Mouse (Mus musculus) heart, embryonic 14.5 days (tissue): ENCODE measurements at regions not wholly inside any gene's neighbourhood (a gene's known extent, or its start where the extent isn't known, plus 50 kb on each side); places are given as distances from the start of the nearest gene placed in this dataset.

Experiments
- ATAC-seq: fragments of 200-750 bp; cut with Nextera tagmentation; 2 replicates; pipeline ENCODE4 v1.8.0; 2017; ENCODE audit warnings: low read depth, moderate TSS enrichment; ENCODE audit not compliant: insufficient number of reproducible peaks, insufficient read depth, low FRiP score
- H3K27ac ChIP-seq, 2 experiments: fragments of 200-500 bp in 1 of 2; fragments of 300-500 bp in 1 of 2; sonication (generic) in 1 of 2; replicated peaks in 1 of 2; 2 replicates each; pipeline ENCODE4 v1.5.1; 2012 to 2014; ENCODE audit warnings: low read depth in 2 of 2, low read length in 2 of 2, control low read depth in 1 of 2, mild to moderate bottlenecking in 1 of 2, mixed read lengths in 1 of 2; ENCODE audit not compliant: control insufficient read depth in 1 of 2, insufficient read depth in 1 of 2
- H3K27me3 ChIP-seq: fragments of 300-500 bp; sonication (generic); 2 replicates; pipeline ENCODE4 v1.6.1; 2014; ENCODE audit warnings: mild to moderate bottlenecking, low read length, control low read depth; ENCODE audit not compliant: control insufficient read depth, insufficient read depth
- H3K36me3 ChIP-seq: fragments of 300-500 bp; sonication (generic); 2 replicates; pipeline ENCODE4 v1.6.1; 2014; ENCODE audit warnings: mild to moderate bottlenecking, control low read depth, low read length, mixed read lengths; ENCODE audit not compliant: control insufficient read depth, insufficient read depth
- H3K4me1 ChIP-seq, 2 experiments: fragments of 200-500 bp in 1 of 2; fragments of 300-500 bp in 1 of 2; sonication (generic) in 1 of 2; 2 replicates each; pipeline ENCODE4 v1.6.1; 2012 to 2014; ENCODE audit warnings: low read length in 2 of 2, control low read depth in 1 of 2, mixed read lengths in 1 of 2; ENCODE audit not compliant: control insufficient read depth in 2 of 2, insufficient read depth in 2 of 2
- H3K4me2 ChIP-seq: fragments of 300-500 bp; sonication (generic); 2 replicates; pipeline ENCODE4 v1.6.1; 2014; ENCODE audit warnings: mild to moderate bottlenecking, low read length
- H3K4me3 ChIP-seq, 2 experiments: fragments of 200-500 bp in 1 of 2; fragments of 300-500 bp in 1 of 2; sonication (generic) in 1 of 2; 2 replicates each; pipeline ENCODE4 v1.5.1; 2012 to 2014; ENCODE audit warnings: low read length in 2 of 2, mild to moderate bottlenecking in 2 of 2, control low read depth in 1 of 2, low read depth in 1 of 2, moderate library complexity in 1 of 2; ENCODE audit not compliant: control insufficient read depth in 1 of 2, insufficient read depth in 1 of 2
- H3K9ac ChIP-seq: fragments of 300-500 bp; sonication (generic); 2 replicates; pipeline ENCODE4 v1.6.1; 2014; ENCODE audit warnings: mild to moderate bottlenecking, low read length
- H3K9me3 ChIP-seq: fragments of 300-500 bp; sonication (generic); 2 replicates; pipeline ENCODE4 v1.6.1; 2016; ENCODE audit warnings: low read length, control low read depth; ENCODE audit not compliant: control insufficient read depth
- WGBS: fragments of 180-500 bp; shearing (Covaris S2); extraction: QIAGEN DNeasy Blood & Tissue Kit; methylation state at CpG from one replicate; pipeline ENCODE4 v1.1.7; 2014; 5-methylcytosine and 5-hydroxymethylcytosine counted together

DNA sequence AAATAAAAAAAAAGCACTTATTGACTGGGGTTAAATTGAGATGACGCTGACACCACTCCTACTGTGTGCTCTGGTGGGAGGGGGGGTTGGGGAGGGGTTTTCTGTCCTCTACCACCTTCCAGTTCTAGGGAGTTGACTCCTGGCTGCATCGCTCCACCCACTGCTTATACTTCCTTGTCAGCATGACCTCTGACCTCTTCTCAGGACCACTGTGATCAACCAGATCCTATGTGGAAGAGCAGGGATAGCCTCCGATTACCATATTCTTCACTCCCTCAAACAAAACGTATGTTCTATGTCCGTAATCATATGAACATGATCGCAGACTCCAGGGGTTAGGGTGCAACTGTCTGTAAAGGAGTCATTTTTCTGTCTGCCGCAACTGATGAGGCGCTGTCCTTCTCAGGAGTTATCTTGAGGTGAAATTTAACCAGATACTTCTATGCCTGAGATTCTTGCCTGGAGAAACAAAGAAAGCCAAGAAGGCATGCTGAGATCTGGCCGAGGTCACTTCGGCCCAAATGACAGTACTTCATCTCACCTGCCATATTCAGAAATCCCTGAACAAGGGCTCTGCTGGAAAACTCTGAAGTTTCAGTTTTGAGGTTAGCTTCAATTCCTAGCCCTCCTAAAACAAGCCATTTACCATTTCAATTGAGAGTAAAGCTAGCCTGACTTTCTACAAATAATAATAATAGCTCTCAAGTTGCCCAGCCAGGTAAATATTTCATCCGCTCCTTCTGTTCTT is 160.3 kb upstream of the Tll1 start:
- 80% methylated on average over 11 of the region's 11 CpGs for WGBS
- ATAC-seq, result no peak
- no peaks in the 10 kb centered on the region for H3K9me3 ChIP-seq
- no peak overlapping the region for H3K9ac ChIP-seq
- H3K4me1 ChIP-seq, result peaks cover 0 to 11% of the 10 kb centered on the region in 2 experiments; a peak in 2 of 4 replicates
- H3K4me2 ChIP-seq, result no peak overlapping the region
- H3K27me3 ChIP-seq, result no peaks in the 10 kb centered on the region
- H3K4me3 ChIP-seq, result no peak overlapping the region
- H3K27ac ChIP-seq, result no peak overlapping the region
- no peaks in the 10 kb centered on the region for H3K36me3 ChIP-seq

DNA sequence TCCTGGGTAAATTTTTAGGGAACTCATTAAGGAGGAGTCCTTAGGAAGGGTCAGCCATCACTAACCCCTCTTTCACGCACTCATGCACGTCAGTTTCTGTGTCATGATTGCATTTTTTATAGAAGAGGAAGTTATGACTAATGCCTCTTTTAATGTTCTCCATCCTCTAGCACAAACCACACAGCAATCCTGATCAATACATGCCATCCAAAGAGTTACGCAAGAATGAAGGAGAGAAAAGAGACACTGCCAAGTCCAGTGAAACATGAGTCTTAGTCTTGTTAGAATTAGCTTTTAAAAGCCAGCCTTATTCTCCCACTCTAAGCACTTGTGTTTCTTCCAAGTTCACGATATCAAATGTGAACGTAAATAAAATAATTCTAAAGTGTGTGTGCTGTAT is 151.0 kb upstream of the Tll1 start:
- Histone ChIP-seq H3K4me3 (no peak overlapping the region), H3K27ac (no peak overlapping the region), H3K36me3 (no peaks in the 10 kb centered on the region), H3K4me1 (no peaks in the 10 kb centered on the region), H3K4me2 (no peak overlapping the region), H3K9ac (no peak overlapping the region), H3K27me3 (no peaks in the 10 kb centered on the region), H3K9me3 (no peaks in the 10 kb centered on the region)
- no peak for ATAC-seq
- 89% methylated on average over 5 of the region's 5 CpGs for WGBS

DNA sequence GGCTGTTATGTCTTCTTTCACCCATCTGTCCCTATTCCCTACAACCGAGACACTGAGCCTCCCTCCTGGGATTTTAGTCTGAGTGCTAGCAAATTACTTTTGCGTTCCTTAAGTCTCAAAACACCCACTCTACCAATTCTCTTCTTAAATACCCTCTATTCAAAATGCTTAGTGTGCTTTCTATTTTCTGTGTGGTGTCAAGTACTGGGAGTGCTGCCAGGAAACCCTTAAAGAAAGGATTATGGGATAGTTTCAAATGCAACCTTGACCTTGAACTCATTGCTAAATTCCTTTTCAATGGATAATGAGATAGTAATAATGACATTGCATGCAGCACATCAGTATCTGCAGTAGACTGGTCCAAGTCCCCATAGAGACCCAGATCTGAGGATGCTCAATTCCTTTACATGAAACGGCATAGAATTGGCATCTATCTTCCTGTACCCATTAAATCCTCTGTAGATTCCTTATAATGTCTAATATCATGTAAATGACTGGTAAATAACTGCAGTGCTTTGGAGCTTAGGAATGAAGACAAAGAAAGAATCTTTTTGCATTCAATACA is 142.1 kb upstream of the Tll1 start:
- Histone ChIP-seq H3K4me1 (peaks cover 2 to 15% of the 10 kb centered on the region in 2 experiments), H3K9me3 (no peaks in the 10 kb centered on the region), H3K4me3 (no peak overlapping the region), H3K27ac (peak overlapping the region in 1 of 2 experiments; percentile 14; a peak in 1 of 4 replicates), H3K9ac (no peak overlapping the region), H3K4me2 (no peak overlapping the region), H3K36me3 (no peaks in the 10 kb centered on the region), H3K27me3 (no peaks in the 10 kb centered on the region)
- WGBS, result 66% methylated on average over 3 of the region's 3 CpGs
- ATAC-seq, result no peak

DNA sequence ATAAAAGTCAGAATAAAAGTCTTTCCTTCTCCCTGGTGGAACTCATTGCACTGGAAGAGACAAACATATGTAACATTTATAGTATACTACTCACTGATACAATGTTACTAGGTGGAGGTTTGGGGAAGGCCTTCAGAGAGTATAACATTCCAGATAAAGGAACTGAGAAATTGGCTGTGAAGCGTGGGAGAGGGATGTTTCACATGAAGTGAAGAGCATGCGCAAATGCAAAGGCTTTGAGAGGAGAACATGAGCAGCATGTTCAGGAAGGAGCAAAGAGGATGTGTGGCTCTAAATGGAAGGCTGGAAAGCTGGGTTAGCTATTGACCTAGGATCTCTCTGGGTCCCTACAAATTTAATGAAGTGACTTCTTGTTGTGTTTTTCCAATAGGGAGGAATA is 141.4 kb upstream of the Tll1 start:
- no peak overlapping the region for H3K4me2 ChIP-seq
- H3K27ac ChIP-seq, result peak overlapping the region in 1 of 2 experiments; percentile 14; a peak in 1 of 4 replicates
- H3K36me3 ChIP-seq, result no peaks in the 10 kb centered on the region
- no peak overlapping the region for H3K4me3 ChIP-seq
- H3K27me3 ChIP-seq, result no peaks in the 10 kb centered on the region
- ATAC-seq, result no peak
- no peaks in the 10 kb centered on the region for H3K9me3 ChIP-seq
- H3K4me1 ChIP-seq, result peaks cover 2 to 15% of the 10 kb centered on the region in 2 experiments
- 73% methylated on average over 2 of the region's 2 CpGs for WGBS
- no peak overlapping the region for H3K9ac ChIP-seq

DNA sequence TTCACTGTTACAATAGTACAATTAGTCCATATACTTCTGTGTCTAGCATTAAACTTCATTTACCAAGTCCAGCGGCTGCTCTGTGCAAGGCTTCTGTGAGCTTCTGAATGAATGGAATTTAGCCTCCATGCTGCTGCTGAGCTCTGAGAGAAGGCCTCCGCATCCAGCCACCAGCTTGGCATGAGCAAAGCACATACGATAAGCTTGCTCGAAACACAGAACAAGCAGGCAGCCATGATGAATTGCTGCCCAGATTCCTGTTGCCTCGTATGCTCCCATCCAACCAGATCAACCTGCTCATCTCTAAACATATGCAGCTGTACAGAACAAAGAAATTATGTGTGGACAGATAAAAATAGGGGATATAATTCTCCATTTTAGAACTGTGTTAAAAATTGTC is 140.4 kb upstream of the Tll1 start:
- peak overlapping the region in 1 of 2 experiments; percentile 28; a peak in 1 of 4 replicates for H3K27ac ChIP-seq
- H3K4me3 ChIP-seq, result no peak overlapping the region
- no peak for ATAC-seq
- H3K9me3 ChIP-seq, result no peaks in the 10 kb centered on the region
- no peaks in the 10 kb centered on the region for H3K36me3 ChIP-seq
- no peak overlapping the region for H3K4me2 ChIP-seq
- H3K9ac ChIP-seq, result no peak overlapping the region
- H3K4me1 ChIP-seq, result peaks cover 2 to 15% of the 10 kb centered on the region in 2 experiments
- 55% methylated on average over 5 of the region's 5 CpGs for WGBS
- no peaks in the 10 kb centered on the region for H3K27me3 ChIP-seq

DNA sequence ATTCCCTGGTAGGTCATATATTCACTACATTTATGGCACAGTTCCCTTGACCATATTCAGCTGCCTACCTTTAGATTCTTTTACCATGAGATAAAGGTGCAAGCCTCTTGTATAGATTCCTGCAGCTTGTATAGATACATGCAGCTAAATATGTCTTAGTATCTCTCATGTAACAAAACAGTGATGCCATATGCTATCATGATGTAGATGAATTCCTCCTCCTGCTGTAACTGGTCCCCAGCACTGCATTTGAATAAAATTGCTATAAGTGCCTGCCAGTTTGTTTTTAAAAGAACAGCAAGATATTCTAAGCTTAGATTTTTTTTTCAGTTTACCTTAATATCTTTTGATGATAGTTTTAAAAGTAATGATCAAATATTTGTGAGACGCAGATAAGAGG is 138.9 kb upstream of the Tll1 start:
- ATAC-seq, result no peak
- Histone ChIP-seq H3K9ac (no peak overlapping the region), H3K4me3 (no peak overlapping the region), H3K36me3 (no peaks in the 10 kb centered on the region), H3K9me3 (no peaks in the 10 kb centered on the region), H3K4me2 (no peak overlapping the region), H3K4me1 (peaks cover 2 to 15% of the 10 kb centered on the region in 2 experiments), H3K27me3 (no peaks in the 10 kb centered on the region), H3K27ac (no peak overlapping the region)
- 79% methylated on average over 1 of the region's 1 CpGs for WGBS

DNA sequence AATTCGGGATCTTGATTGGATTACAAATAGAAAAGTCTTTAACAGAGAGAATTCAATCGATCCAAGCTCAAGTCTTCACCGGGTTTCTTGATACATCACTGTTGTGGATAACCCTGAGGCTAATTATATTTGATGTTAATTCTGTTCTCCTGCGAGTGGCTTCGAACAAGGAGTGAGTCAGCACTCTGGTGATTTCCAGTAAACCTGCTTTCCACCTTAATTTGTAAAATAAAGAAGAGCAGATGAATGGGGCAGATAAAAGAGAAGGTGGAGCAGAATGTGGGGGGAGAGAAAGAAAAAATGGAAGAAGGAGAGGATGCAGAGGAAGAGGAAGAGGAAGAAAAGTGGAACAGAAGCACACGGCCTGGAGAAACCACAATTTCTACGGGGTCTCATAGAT is 137.5 kb upstream of the Tll1 start:
- Histone ChIP-seq H3K4me2 (no peak overlapping the region), H3K9ac (no peak overlapping the region), H3K27me3 (no peaks in the 10 kb centered on the region), H3K4me3 (no peak overlapping the region), H3K9me3 (no peaks in the 10 kb centered on the region), H3K27ac (no peak overlapping the region), H3K36me3 (no peaks in the 10 kb centered on the region), H3K4me1 (peaks cover 2 to 15% of the 10 kb centered on the region in 2 experiments)
- ATAC-seq, result no peak
- WGBS, result 82% methylated on average over 7 of the region's 7 CpGs
